Mouse (Mus musculus): ENCODE results near the gene Dusp28. TPM values are rescaled to one million over a fixed set of nuclear protein-coding genes. Genes with fewer than 3 reads are reported as not detected.
A peak's percentile ranks its signal among the peaks of the same experiment; 100 is the strongest.

Gene Dusp28
- polyA plus RNA-seq, 1 experiment, result 36.6 TPM

DNA sequence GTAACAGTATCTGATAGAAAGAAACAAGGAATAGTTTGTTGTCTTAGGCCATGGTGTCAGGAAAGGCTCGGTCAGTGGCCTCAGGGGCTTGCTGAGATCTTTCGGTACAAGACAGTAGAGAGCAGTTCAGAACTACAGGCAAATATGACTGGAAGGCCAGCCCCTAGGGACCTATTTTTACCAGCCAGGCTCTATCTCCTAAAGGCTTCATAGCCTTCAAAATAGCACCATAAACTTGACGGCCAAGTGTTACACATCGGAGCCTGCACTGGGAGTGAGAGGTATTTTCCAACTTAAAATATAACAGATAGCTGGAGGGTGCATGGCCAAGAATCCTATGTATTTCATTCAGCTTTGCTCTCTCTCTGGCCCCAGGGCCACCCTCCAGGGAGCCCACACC lies 14.7 kb downstream of the Dusp28 start:
- no peak overlapping the region for H3K4me3 ChIP-seq (ENCODE audit: insufficient read depth, low read depth, low read length)
- no peaks in the 10 kb centered on the region for H3K4me1 ChIP-seq (ENCODE audit: control insufficient read depth, insufficient read depth, low read length)
- DNase-seq, result no peak
- 81% methylated on average over 4 of the region's 4 CpGs for WGBS
- H3K36me3 ChIP-seq (ENCODE audit: control insufficient read depth, insufficient read depth, low read length), result no peaks in the 10 kb centered on the region
- no peak for TF ChIP-seq CTCF (conservative IDR thresholded peaks at IDR 0.05; ENCODE audit: insufficient read depth, insufficient read length, low read depth, low read length)
- no peak for TF ChIP-seq POLR2A (IDR thresholded peaks at IDR 0.05; ENCODE audit: low read depth, low read length)
- H3K27me3 ChIP-seq (replicated peaks; ENCODE audit: control insufficient read depth, insufficient read depth, low read length), result no peaks in the 10 kb centered on the region
- no peak overlapping the region for H3K27ac ChIP-seq (ENCODE audit: insufficient read depth, low read depth, low read length)

GRCm38 (mm10) chr1:92930171-92930706 lies 23.5 kb downstream of the Dusp28 start:
- 5% methylated on average over 1 of the region's 1 CpGs for WGBS
- DNase-seq, result peak; percentile 92
- H3K4me3 ChIP-seq (ENCODE audit: insufficient read depth, low read depth, low read length), result no peak overlapping the region
- no peaks in the 10 kb centered on the region for H3K27me3 ChIP-seq (replicated peaks; ENCODE audit: control insufficient read depth, insufficient read depth, low read length)
- no peak for TF ChIP-seq POLR2A (IDR thresholded peaks at IDR 0.05; ENCODE audit: low read depth, low read length)
- TF ChIP-seq CTCF (conservative IDR thresholded peaks at IDR 0.05; ENCODE audit: insufficient read depth, insufficient read length, low read depth, low read length), result no peak
- H3K36me3 ChIP-seq (ENCODE audit: control insufficient read depth, insufficient read depth, low read length), result no peaks in the 10 kb centered on the region
- peaks cover 10% of the 10 kb centered on the region; the same call in 1 of the 2 replicates for H3K4me1 ChIP-seq (ENCODE audit: control insufficient read depth, insufficient read depth, low read length)
- no peak overlapping the region for H3K27ac ChIP-seq (ENCODE audit: insufficient read depth, low read depth, low read length)

DNA sequence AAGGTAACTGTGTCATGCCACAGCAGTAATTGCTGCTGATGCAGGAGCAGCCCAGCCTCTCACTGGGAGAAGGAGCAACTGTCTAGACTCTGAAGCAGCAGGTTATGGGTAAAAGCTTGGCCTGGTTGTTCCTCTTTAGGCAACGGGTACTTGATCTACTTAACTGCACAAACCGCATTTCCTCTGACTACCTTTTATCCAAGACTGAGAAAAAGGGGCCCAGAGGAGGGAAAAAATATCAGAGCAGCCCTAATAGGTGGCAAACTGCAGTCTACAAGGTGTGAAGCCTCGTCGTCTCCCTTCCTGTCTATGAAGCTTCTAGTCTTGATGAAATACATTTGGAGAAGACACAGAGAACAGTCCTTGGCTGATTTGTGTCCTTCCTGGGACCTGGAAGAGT lies 26.8 kb downstream of the Dusp28 start:
- Histone ChIP-seq H3K27ac (ENCODE audit: insufficient read depth, low read depth, low read length) (peak overlapping the region; percentile 84), H3K4me1 (ENCODE audit: control insufficient read depth, insufficient read depth, low read length) (peaks cover 14% of the 10 kb centered on the region; the same call in 1 of the 2 replicates), H3K36me3 (ENCODE audit: control insufficient read depth, insufficient read depth, low read length) (no peaks in the 10 kb centered on the region), H3K4me3 (ENCODE audit: insufficient read depth, low read depth, low read length) (peak overlapping the region; percentile 53), H3K27me3 (replicated peaks; ENCODE audit: control insufficient read depth, insufficient read depth, low read length) (no peaks in the 10 kb centered on the region)
- WGBS, result 73% methylated on average over 4 of the region's 4 CpGs
- no peak for TF ChIP-seq CTCF (conservative IDR thresholded peaks at IDR 0.05; ENCODE audit: insufficient read depth, insufficient read length, low read depth, low read length)
- DNase-seq, result no peak

GRCm38 (mm10) chr1:92934182-92934827 lies 27.5 kb downstream of the Dusp28 start, which contains the start of gene Capn10:
Gene Capn10, plus strand, starts transcription at chr1:92934376.
- DNase-seq, result peak; percentile 98
- Histone ChIP-seq H3K4me3 (ENCODE audit: insufficient read depth, low read depth, low read length) (peak within 1 kb of the TSS; percentile 53), H3K27ac (ENCODE audit: insufficient read depth, low read depth, low read length) (peak within 1 kb of the TSS; percentile 84), H3K4me1 (ENCODE audit: control insufficient read depth, insufficient read depth, low read length) (peaks cover 14% of the 10 kb centered on the region; the same call in 1 of the 2 replicates), H3K27me3 (replicated peaks; ENCODE audit: control insufficient read depth, insufficient read depth, low read length) (no peaks in the 10 kb centered on the region), H3K36me3 (ENCODE audit: control insufficient read depth, insufficient read depth, low read length) (no peaks in the 10 kb centered on the region)
- under 1% methylated on average over 45 of the region's 45 CpGs for WGBS
- TF ChIP-seq POLR2A (IDR thresholded peaks at IDR 0.05; ENCODE audit: low read depth, low read length) (peak; percentile 77), CTCF (conservative IDR thresholded peaks at IDR 0.05; ENCODE audit: insufficient read depth, insufficient read length, low read depth, low read length) (0 out of 2 replicates have a peak, but pooled peaks have one; percentile 1)

GRCm38 (mm10) chr1:92935054-92935962 lies 28.5 kb downstream of the Dusp28 start:
- 7% methylated on average over 10 of the region's 10 CpGs for WGBS
- TF ChIP-seq CTCF (conservative IDR thresholded peaks at IDR 0.05; ENCODE audit: insufficient read depth, insufficient read length, low read depth, low read length), result no peak
- TF ChIP-seq POLR2A (IDR thresholded peaks at IDR 0.05; ENCODE audit: low read depth, low read length), result no peak
- Histone ChIP-seq H3K4me1 (ENCODE audit: control insufficient read depth, insufficient read depth, low read length) (peaks cover 9% of the 10 kb centered on the region; the same call in 1 of the 2 replicates), H3K27me3 (replicated peaks; ENCODE audit: control insufficient read depth, insufficient read depth, low read length) (no peaks in the 10 kb centered on the region), H3K36me3 (ENCODE audit: control insufficient read depth, insufficient read depth, low read length) (no peaks in the 10 kb centered on the region), H3K27ac (ENCODE audit: insufficient read depth, low read depth, low read length) (peak overlapping the region; percentile 11), H3K4me3 (ENCODE audit: insufficient read depth, low read depth, low read length) (peak overlapping the region; percentile 53)
- DNase-seq, result peak; percentile 56

DNA sequence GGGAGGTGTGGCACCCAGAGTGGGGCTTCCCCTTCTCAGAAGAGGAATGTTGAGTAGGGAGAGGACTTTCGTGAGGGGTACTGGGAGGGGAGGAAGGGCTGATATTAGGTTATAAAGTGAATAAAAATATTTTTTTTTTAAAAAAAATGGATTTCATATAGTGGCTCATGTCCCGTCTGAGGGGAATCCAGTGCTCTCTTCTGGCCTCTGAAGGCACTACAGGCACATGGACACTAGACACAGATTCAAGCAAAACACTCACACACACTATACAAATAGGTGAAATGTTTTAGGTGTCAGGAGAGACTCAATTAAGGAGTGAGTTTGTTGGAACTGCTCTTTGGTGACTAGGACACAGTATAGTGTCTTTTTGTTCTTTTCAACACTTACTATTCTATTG lies 29.2 kb downstream of the Dusp28 start:
- WGBS, result 31% methylated on average over 2 of the region's 2 CpGs
- Histone ChIP-seq H3K36me3 (ENCODE audit: control insufficient read depth, insufficient read depth, low read length) (no peaks in the 10 kb centered on the region), H3K4me1 (ENCODE audit: control insufficient read depth, insufficient read depth, low read length) (peaks cover 9% of the 10 kb centered on the region; the same call in 1 of the 2 replicates), H3K27ac (ENCODE audit: insufficient read depth, low read depth, low read length) (no peak overlapping the region), H3K4me3 (ENCODE audit: insufficient read depth, low read depth, low read length) (no peak overlapping the region), H3K27me3 (replicated peaks; ENCODE audit: control insufficient read depth, insufficient read depth, low read length) (no peaks in the 10 kb centered on the region)
- no peak for TF ChIP-seq CTCF (conservative IDR thresholded peaks at IDR 0.05; ENCODE audit: insufficient read depth, insufficient read length, low read depth, low read length)
- TF ChIP-seq POLR2A (IDR thresholded peaks at IDR 0.05; ENCODE audit: low read depth, low read length), result no peak
- DNase-seq, result no peak
